Mouse (Mus musculus): ENCODE results near the gene Ccdc85a. TPM values are rescaled to one million over a fixed set of nuclear protein-coding genes. Genes with fewer than 3 reads are reported as not detected.
"Not testable (repeated sequence)": the region's sequence is repeated elsewhere in the genome, so short reads cannot be mapped to it uniquely, and the experiment has no call there.

Ccdc85a gene
- polyA plus RNA-seq, 1 experiment from 2014 or later = 1.0 TPM

DNA sequence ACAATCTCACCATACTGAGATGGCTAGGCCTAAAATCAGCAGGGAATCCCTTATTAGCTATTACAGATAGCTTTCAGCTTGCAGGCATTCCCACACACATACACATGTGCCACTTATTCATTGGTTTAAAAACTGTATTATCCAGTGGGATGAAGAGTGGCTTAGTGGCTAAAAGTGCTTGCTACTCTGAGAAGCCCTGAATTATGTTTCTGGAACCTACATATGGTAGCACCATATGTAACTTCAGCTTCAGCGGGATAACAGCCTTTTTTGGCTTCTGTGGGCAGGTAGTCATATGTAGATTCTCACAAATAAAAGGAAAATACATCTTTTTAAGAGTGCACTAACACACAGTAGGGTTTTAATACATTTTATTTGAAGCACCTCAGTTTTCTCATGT lies 119.2 kb downstream of the Ccdc85a start:
- Histone ChIP-seq H3K4me2 (ENCODE audit: low read depth, low read length) (no peak overlapping the region), H3K4me1 (ENCODE audit: control insufficient read depth, insufficient read depth, low read length) (no peaks in the 10 kb centered on the region), H3K36me3 (ENCODE audit: control insufficient read depth, insufficient read depth) (no peaks in the 10 kb centered on the region), H3K4me3 (ENCODE audit: low read length) (no peak overlapping the region), H3K9ac (ENCODE audit: low read length) (no peak overlapping the region), H3K27me3 (ENCODE audit: control insufficient read depth, insufficient read depth, low read length) (no peaks in the 10 kb centered on the region), H3K9me3 (replicated peaks; ENCODE audit: control insufficient read depth, low read length) (no peaks in the 10 kb centered on the region), H3K27ac (ENCODE audit: low read length) (no peak overlapping the region)
- WGBS = 76% methylated on average over 1 of the region's 1 CpGs
- ATAC-seq (replicated peaks; ENCODE audit: extremely low read depth, insufficient read depth, low FRiP score) = no peak

DNA sequence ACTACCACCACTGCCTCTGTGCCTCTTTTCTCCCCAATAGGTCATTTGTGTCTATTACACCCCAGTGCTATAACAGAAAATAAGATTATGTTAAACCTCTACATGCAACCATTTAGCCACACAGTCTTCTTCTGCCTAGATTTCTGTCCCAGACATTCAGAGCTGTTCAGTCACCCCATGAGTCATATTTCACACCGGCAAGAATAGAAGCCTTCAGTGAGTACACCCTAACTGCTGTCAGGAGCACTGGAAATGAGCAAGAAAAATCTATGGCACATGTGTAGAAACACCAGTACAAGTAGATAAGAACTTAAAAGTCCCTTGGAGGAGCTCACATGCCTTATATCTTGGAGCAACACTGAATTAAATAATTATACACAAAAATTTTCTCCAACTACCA lies 125.0 kb downstream of the Ccdc85a start:
- WGBS = 79% methylated on average over 1 of the region's 1 CpGs
- H3K4me1 ChIP-seq (ENCODE audit: control insufficient read depth, insufficient read depth, low read length) = no peaks in the 10 kb centered on the region
- no peaks in the 10 kb centered on the region for H3K27me3 ChIP-seq (ENCODE audit: control insufficient read depth, insufficient read depth, low read length)
- no peak overlapping the region for H3K4me2 ChIP-seq (ENCODE audit: low read depth, low read length)
- H3K27ac ChIP-seq (ENCODE audit: low read length) = no peak overlapping the region
- no peaks in the 10 kb centered on the region for H3K9me3 ChIP-seq (replicated peaks; ENCODE audit: control insufficient read depth, low read length)
- H3K9ac ChIP-seq (ENCODE audit: low read length) = no peak overlapping the region
- no peak overlapping the region for H3K4me3 ChIP-seq (ENCODE audit: low read length)
- H3K36me3 ChIP-seq (ENCODE audit: control insufficient read depth, insufficient read depth) = no peaks in the 10 kb centered on the region
- no peak for ATAC-seq (replicated peaks; ENCODE audit: extremely low read depth, insufficient read depth, low FRiP score)

DNA sequence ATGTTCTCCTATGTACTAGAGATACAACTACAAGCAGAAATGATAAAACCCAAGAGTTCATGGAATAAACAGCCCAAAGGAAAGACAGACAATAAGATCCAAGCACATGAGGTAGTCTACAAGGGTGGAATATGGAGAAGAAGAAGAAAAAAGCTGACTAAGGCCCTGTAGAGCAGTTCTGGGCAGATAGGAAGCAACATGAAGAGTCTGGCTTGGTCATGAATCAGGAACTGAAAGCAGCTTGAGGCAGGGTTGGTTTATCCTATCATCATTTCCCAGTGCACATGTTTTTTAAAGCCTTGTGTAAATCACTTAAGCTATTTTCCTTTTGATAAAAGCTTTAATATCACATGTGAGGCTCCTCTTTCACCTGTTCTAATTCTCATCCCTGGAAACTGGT lies 144.2 kb downstream of the Ccdc85a start:
- Histone ChIP-seq H3K9ac (ENCODE audit: low read length) (no peak overlapping the region), H3K27ac (ENCODE audit: low read length) (no peak overlapping the region), H3K4me1 (ENCODE audit: control insufficient read depth, insufficient read depth, low read length) (no peaks in the 10 kb centered on the region), H3K4me3 (ENCODE audit: low read length) (no peak overlapping the region), H3K9me3 (replicated peaks; ENCODE audit: control insufficient read depth, low read length) (no peaks in the 10 kb centered on the region), H3K4me2 (ENCODE audit: low read depth, low read length) (no peak overlapping the region), H3K36me3 (ENCODE audit: control insufficient read depth, insufficient read depth) (no peaks in the 10 kb centered on the region), H3K27me3 (ENCODE audit: control insufficient read depth, insufficient read depth, low read length) (no peaks in the 10 kb centered on the region)
- no peak for ATAC-seq (replicated peaks; ENCODE audit: extremely low read depth, insufficient read depth, low FRiP score)

DNA sequence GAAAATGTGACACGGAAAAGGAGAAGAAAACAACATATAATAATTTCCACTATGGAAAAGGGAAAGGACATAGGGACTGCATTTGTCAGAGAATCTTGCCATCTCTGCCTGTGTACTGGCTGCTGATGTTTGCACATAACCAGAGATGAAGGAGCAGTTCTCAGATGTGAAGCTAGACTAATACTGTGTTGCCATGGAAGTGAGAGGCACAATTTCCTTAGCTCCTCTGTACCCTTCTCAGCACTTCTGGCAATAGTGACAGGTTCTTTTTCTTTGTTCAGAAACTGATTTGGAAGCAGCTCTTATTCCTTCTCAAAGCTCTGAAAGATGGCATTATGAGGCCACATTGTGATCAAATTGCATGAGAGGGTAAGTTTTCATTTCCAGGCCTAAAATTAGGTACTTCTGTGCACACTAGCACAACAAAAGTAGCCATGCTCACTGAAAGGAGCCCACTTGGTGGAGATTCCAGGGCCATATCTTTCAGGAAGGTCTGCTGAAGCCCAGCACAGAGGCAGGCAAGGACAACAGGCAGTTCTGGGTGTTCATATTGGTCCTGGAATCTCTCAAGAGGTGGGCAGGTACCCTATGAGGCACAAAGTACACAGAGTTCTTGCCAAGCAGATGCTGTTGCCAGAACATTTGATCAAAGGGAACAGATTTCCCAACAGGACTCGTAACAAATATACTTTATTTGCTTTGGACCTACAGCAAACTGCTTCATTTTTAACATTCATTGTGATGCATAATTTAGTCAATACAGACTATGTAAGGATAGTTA lies 161.5 kb downstream of the Ccdc85a start:
- Histone ChIP-seq H3K4me1 (ENCODE audit: control insufficient read depth, insufficient read depth, low read length) (no peaks in the 10 kb centered on the region), H3K9ac (ENCODE audit: low read length) (no peak overlapping the region), H3K4me3 (ENCODE audit: low read length) (no peak overlapping the region), H3K36me3 (ENCODE audit: control insufficient read depth, insufficient read depth) (no peaks in the 10 kb centered on the region), H3K27ac (ENCODE audit: low read length) (no peak overlapping the region), H3K4me2 (ENCODE audit: low read depth, low read length) (no peak overlapping the region), H3K27me3 (ENCODE audit: control insufficient read depth, insufficient read depth, low read length) (no peaks in the 10 kb centered on the region), H3K9me3 (replicated peaks; ENCODE audit: control insufficient read depth, low read length) (no peaks in the 10 kb centered on the region)
- WGBS = 79% methylated on average over 2 of the region's 2 CpGs
- ATAC-seq (replicated peaks; ENCODE audit: extremely low read depth, insufficient read depth, low FRiP score) = no peak

DNA sequence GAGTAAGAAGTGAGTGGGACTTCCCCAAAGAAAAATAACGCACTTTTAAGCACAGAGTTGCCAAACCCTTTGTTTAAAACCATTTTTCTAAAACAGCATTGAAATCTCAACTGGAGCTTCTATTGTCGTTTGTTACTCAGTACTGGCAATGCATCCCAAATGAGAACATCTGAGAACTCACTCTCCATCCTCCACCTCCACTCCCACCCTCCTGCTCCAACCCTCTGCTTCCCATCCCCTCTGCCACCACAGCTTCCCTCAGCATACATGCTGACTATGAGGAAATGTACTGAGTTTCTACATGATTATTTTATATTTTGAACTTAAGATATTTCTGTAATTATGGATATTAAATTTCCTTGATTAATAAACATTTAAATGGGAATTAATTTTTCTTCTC lies 168.3 kb downstream of the Ccdc85a start:
- no peak overlapping the region for H3K4me2 ChIP-seq (ENCODE audit: low read depth, low read length)
- H3K9me3 ChIP-seq (replicated peaks; ENCODE audit: control insufficient read depth, low read length) = no peaks in the 10 kb centered on the region
- ATAC-seq (replicated peaks; ENCODE audit: extremely low read depth, insufficient read depth, low FRiP score) = no peak
- H3K27ac ChIP-seq (ENCODE audit: low read length) = no peak overlapping the region
- H3K36me3 ChIP-seq (ENCODE audit: control insufficient read depth, insufficient read depth) = no peaks in the 10 kb centered on the region
- WGBS = 50% methylated on average over 2 of the region's 2 CpGs
- no peak overlapping the region for H3K9ac ChIP-seq (ENCODE audit: low read length)
- H3K4me1 ChIP-seq (ENCODE audit: control insufficient read depth, insufficient read depth, low read length) = no peaks in the 10 kb centered on the region
- H3K27me3 ChIP-seq (ENCODE audit: control insufficient read depth, insufficient read depth, low read length) = no peaks in the 10 kb centered on the region
- no peak overlapping the region for H3K4me3 ChIP-seq (ENCODE audit: low read length)

DNA sequence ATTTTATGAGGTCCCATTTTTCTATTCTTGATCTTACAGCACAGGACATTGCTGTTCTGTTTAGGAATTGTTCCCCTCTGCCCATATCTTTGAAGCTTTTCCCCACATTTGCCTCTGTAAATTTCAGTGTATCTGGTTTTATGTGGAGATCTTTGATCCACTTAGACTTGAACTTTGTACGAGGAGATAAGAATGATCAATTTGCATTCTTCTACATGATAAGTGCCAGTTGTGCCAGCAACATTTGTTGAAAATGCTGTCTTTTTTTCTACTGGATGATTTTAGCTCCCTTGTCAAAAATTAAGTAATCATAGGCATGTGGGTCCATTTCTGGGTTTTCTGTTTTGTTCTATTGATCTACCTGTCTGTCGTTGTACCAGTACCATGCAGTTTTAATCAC lies 174.2 kb downstream of the Ccdc85a start:
- H3K4me2 ChIP-seq (ENCODE audit: low read depth, low read length); H3K9ac ChIP-seq (ENCODE audit: low read length); H3K27ac ChIP-seq (ENCODE audit: low read length); H3K36me3 ChIP-seq (ENCODE audit: control insufficient read depth, insufficient read depth); ATAC-seq (replicated peaks; ENCODE audit: extremely low read depth, insufficient read depth, low FRiP score); H3K27me3 ChIP-seq (ENCODE audit: control insufficient read depth, insufficient read depth, low read length); H3K4me3 ChIP-seq (ENCODE audit: low read length); H3K9me3 ChIP-seq (replicated peaks; ENCODE audit: control insufficient read depth, low read length); H3K4me1 ChIP-seq (ENCODE audit: control insufficient read depth, insufficient read depth, low read length): not testable (repeated sequence)
- 85% methylated on average over 2 of the region's 2 CpGs for WGBS

DNA sequence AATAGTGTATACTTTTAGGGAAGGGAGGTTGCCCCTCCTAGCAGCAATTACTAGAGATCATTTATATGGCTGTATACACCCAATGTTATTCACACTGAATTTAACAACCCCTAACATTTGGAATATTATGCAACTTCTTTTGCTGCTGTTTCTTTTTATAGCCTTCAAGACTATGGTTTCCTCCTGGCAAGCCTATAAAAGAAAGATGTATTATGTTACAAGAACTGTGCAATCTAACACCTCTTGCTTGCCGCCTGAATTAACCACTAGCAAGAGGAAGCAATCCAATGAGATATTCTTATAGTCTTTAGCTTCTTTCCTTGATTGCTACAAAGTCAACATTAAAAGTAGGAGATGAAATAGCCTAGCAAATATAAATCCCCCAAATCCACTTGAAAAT lies 187.0 kb downstream of the Ccdc85a start:
- ATAC-seq (replicated peaks; ENCODE audit: extremely low read depth, insufficient read depth, low FRiP score) = no peak
- H3K36me3 ChIP-seq (ENCODE audit: control insufficient read depth, insufficient read depth) = no peaks in the 10 kb centered on the region
- no peak overlapping the region for H3K27ac ChIP-seq (ENCODE audit: low read length)

DNA sequence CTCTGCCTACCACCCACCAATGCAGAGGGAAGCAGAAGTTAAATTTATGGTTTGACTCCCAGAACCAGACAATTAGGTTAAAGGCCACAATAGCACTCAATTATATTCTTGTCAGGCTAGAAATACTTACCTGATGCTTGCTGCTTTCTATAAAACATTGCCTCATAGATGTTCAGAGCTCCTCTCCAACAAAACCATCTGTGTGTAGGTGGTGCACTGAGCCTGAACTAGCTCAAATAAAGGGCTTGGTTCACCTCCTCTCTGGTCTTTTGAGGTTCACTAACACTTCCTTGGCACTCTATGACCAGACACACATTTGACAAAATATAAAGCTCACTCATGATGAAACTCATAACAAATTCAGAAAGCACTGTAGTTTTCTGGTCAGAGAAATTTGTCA lies 208.2 kb downstream of the Ccdc85a start:
- H3K4me3 ChIP-seq (ENCODE audit: low read length) = no peak overlapping the region
- no peak overlapping the region for H3K4me2 ChIP-seq (ENCODE audit: low read depth, low read length)
- no peak overlapping the region for H3K9ac ChIP-seq (ENCODE audit: low read length)
- no peak for ATAC-seq (replicated peaks; ENCODE audit: extremely low read depth, insufficient read depth, low FRiP score)
- H3K4me1 ChIP-seq (ENCODE audit: control insufficient read depth, insufficient read depth, low read length) = no peaks in the 10 kb centered on the region
- H3K27me3 ChIP-seq (ENCODE audit: control insufficient read depth, insufficient read depth, low read length) = no peaks in the 10 kb centered on the region
- no peaks in the 10 kb centered on the region for H3K36me3 ChIP-seq (ENCODE audit: control insufficient read depth, insufficient read depth)
- H3K9me3 ChIP-seq (replicated peaks; ENCODE audit: control insufficient read depth, low read length) = no peaks in the 10 kb centered on the region
- H3K27ac ChIP-seq (ENCODE audit: low read length) = no peak overlapping the region

More for the DNA sequence above, 187.0 kb downstream of the Ccdc85a start:
- H3K4me1 ChIP-seq (ENCODE audit: control insufficient read depth, insufficient read depth, low read length) = no peaks in the 10 kb centered on the region
- H3K27me3 ChIP-seq (ENCODE audit: control insufficient read depth, insufficient read depth, low read length) = no peaks in the 10 kb centered on the region
- WGBS = 59% methylated on average over 1 of the region's 1 CpGs
- H3K4me2 ChIP-seq (ENCODE audit: low read depth, low read length) = no peak overlapping the region
- H3K9me3 ChIP-seq (replicated peaks; ENCODE audit: control insufficient read depth, low read length) = no peaks in the 10 kb centered on the region
- no peak overlapping the region for H3K9ac ChIP-seq (ENCODE audit: low read length)
- H3K4me3 ChIP-seq (ENCODE audit: low read length) = no peak overlapping the region

DNA sequence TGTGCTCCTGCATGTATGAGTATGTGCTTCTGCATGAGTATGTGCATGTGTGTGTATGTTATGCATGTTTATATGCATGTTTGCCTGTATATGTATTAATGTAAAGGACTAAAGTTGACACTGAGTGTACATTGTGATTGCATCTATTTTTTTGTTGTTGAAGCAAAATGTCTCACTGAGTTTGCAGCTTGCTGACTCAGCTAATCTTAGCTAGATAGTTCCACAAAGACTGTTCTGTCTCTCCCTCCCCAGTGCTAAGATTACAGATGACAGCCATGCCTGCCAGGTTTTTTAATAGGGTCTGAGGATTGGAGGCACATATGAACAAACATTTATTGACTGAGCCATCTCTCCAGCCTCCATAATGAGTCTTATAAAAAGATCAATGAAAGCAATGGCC lies 209.5 kb downstream of the Ccdc85a start:
- no peak overlapping the region for H3K4me2 ChIP-seq (ENCODE audit: low read depth, low read length)
- H3K9ac ChIP-seq (ENCODE audit: low read length) = no peak overlapping the region
- no peaks in the 10 kb centered on the region for H3K9me3 ChIP-seq (replicated peaks; ENCODE audit: control insufficient read depth, low read length)
- no peak overlapping the region for H3K4me3 ChIP-seq (ENCODE audit: low read length)
- no peaks in the 10 kb centered on the region for H3K27me3 ChIP-seq (ENCODE audit: control insufficient read depth, insufficient read depth, low read length)
- no peak overlapping the region for H3K27ac ChIP-seq (ENCODE audit: low read length)
- no peaks in the 10 kb centered on the region for H3K4me1 ChIP-seq (ENCODE audit: control insufficient read depth, insufficient read depth, low read length)
- ATAC-seq (replicated peaks; ENCODE audit: extremely low read depth, insufficient read depth, low FRiP score) = no peak
- no peaks in the 10 kb centered on the region for H3K36me3 ChIP-seq (ENCODE audit: control insufficient read depth, insufficient read depth)

Data from heart, embryonic 16.5 days (tissue).